Mouse (Mus musculus) erythroblast, embryonic 14.5 days (primary cell): ENCODE measurements around the gene 4930415O20Rik.

Source experiments
- GATA1 ChIP-seq: IDR thresholded peaks from 2 replicates; pipeline ENCODE4 v1.6.1; 2012; ENCODE audit warnings: low read length, inconsistent platforms, mixed read lengths
- TAL1 ChIP-seq: IDR thresholded peaks from 3 replicates; pipeline ENCODE4 v1.6.1; 2012; ENCODE audit warnings: low read length, inconsistent platforms, mixed read lengths

GRCm38 (mm10) chr15:98570873-98571538 is at the start of gene 4930415O20Rik, which contains the start of gene Ccnt1:
- TF ChIP-seq GATA1 (no peak), TAL1 (no peak)
